Mouse (Mus musculus) stomach, postnatal 0 days (tissue): ENCODE results near the gene Ank3.

Source experiments
- CTCF ChIP-seq: IDR thresholded peaks from 2 replicates; pipeline ENCODE4 v1.5.1; 2016; ENCODE audit warnings: antibody characterized with exemption, low read depth, mild to moderate bottlenecking, moderate library complexity
- EP300 ChIP-seq: optimal IDR thresholded peaks from 2 replicates; pipeline ENCODE3; 2016; ENCODE audit warnings: antibody characterized with exemption

DNA sequence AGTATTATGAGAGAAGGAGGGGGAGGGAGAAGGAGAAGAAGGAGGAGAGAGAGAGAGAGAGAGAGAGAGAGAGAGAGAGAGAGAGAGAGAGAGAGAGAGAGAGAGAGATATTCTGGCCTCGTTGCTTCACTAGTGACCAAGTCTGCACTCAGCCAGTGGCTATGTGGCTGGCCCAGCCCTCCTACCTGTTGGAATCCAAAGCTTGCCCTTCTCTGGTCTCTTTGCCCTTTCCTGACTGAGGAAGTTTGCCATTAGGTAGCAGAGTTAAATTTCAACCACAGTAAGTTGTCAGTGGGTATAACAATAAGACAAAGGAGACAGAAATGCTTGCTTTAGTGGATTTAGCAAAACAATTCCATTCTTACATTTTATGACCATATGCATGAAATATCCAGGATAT is 154.5 kb downstream of the Ank3 start:
- no peak for TF ChIP-seq EP300
- TF ChIP-seq CTCF: no peak
